Mouse (Mus musculus) spleen, postnatal 10 days (tissue): Measurements from ENCODE around the gene Snapc4.

Source experiments
- DNase-seq, 2 experiments: peaks; one replicate each; pipeline ENCODE4 v3.0.0; 2021 to 2022; ENCODE audit warnings: low spot score in 2 of 2

Snapc4 gene

GRCm38 (mm10) chr2:26315072-26315924, 65.2 kb downstream of the Snapc4 start, which contains the start of gene Gpsm1:
Gene Gpsm1 (plus strand): TSS chr2:26315515.
- DNase-seq: peak; percentile 25 to 63

- DNase-seq: no peak
Measured at GRCm38 (mm10) chr2:26314281-26315071, 66.0 kb downstream of the Snapc4 start.

DNA sequence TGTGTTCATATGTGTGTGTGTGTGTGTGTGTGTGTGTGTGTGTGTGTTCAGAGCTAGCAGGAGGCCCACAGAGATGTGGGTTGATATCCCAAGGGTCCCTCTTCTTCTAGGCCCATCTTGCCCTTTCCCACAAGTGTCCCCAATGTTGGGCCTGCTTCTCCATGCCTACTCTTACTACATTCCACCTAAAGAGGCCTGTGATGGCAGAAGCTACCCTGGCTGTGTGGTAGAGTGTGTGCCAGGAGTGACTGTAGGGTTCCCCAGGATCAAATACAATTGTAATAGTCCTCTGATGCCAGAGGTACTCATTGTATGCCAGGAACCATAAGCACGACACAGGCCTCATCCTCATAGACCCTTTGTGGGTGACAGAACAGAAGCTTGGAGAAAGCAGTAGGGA, 67.1 kb downstream of the Snapc4 start:
- no peak for DNase-seq

DNA sequence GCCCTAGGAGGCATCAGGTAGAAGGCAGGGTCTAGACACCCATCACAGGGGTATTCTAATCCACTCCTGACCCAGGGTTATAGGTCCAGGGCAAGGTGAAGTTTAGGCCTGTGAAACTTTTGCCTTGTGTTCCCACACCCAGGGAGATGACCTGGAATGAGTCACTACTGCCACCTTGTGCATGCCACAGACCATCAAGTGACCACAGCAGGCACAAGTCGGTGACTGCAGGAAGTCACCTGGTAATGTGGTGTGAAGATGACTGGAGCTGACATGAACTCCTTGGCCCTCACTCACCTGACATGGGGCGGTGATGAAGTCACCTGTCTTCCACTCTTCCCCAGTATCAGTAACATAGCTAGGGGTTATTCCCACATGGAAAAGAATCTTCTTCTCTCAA, 67.6 kb downstream of the Snapc4 start:
- DNase-seq: no peak
